Mouse (Mus musculus) MEL (cell line): ENCODE results near the gene Pigl. TPM values are rescaled to one million over a fixed set of nuclear protein-coding genes. Genes with fewer than 3 reads are reported as not detected.

ENCODE experiments used
- DNase-seq: peaks from one replicate; pipeline ENCODE4 v3.0.0; 2011; ENCODE audit warnings: low read depth, low spot score
- H3K27ac ChIP-seq: 2 replicates; pipeline ENCODE4 v1.5.1; 2012; ENCODE audit warnings: low read depth, mild to moderate bottlenecking, control low read depth, low read length, moderate library complexity; ENCODE audit not compliant: control insufficient read depth
- H3K27me3 ChIP-seq, 2 experiments: fragments of 150-350 bp in 1 of 2; sonication (generic) in 1 of 2; 2 replicates each; pipeline ENCODE4 v1.6.1; 2012; ENCODE audit warnings: low read length in 2 of 2, mild to moderate bottlenecking in 2 of 2, improper control_type of control experiment in 1 of 2, moderate library complexity in 1 of 2; ENCODE audit not compliant: insufficient read depth in 2 of 2, control insufficient read depth in 1 of 2
- H3K36me3 ChIP-seq, 2 experiments: 2 replicates each; pipeline ENCODE4 v1.6.1; 2012 to 2014; ENCODE audit warnings: low read length in 2 of 2, improper control_type of control experiment in 1 of 2, inconsistent platforms in 1 of 2, mild to moderate bottlenecking in 1 of 2; ENCODE audit not compliant: insufficient read depth in 2 of 2, control insufficient read depth in 1 of 2
- H3K4me1 ChIP-seq, 2 experiments: fragments of 150-350 bp in 1 of 2; sonication (generic) in 1 of 2; 2 replicates each; pipeline ENCODE4 v1.6.1; 2012; ENCODE audit warnings: low read length in 2 of 2, improper control_type of control experiment in 1 of 2, mild to moderate bottlenecking in 1 of 2; ENCODE audit not compliant: insufficient read depth in 2 of 2, control insufficient read depth in 1 of 2
- H3K4me3 ChIP-seq, 2 experiments: fragments of 150-350 bp in 1 of 2; sonication (generic) in 1 of 2; 2 replicates each; pipeline ENCODE4 v1.5.1; 2012; ENCODE audit warnings: low read depth in 2 of 2, low read length in 2 of 2, mild to moderate bottlenecking in 2 of 2, moderate library complexity in 2 of 2, control low read depth in 1 of 2, improper control_type of control experiment in 1 of 2; ENCODE audit not compliant: control insufficient read depth in 1 of 2, insufficient read depth in 1 of 2
- H3K79me2 ChIP-seq: 2 replicates; pipeline ENCODE4 v1.6.1; 2012; ENCODE audit warnings: mild to moderate bottlenecking, low read length, moderate library complexity; ENCODE audit not compliant: control insufficient read depth, poor library complexity, insufficient read depth
- H3K9ac ChIP-seq: 2 replicates; pipeline ENCODE4 v1.6.1; 2012; ENCODE audit warnings: low read depth, mild to moderate bottlenecking, control low read depth, low read length, moderate library complexity; ENCODE audit not compliant: control insufficient read depth, poor library complexity, severe bottlenecking
- H3K9me3 ChIP-seq: fragments of 150-350 bp; sonication (generic); replicated peaks from 2 replicates; pipeline ENCODE4 v1.6.1; 2012; ENCODE audit warnings: mild to moderate bottlenecking, low read length, improper control_type of control experiment, moderate library complexity; ENCODE audit not compliant: insufficient read depth
- BHLHE40 ChIP-seq: IDR thresholded peaks from 2 replicates; pipeline ENCODE4 v1.6.1; 2012; ENCODE audit warnings: low read depth, mild to moderate bottlenecking, inconsistent platforms, low read length, improper control_type of control experiment, borderline replicate concordance
- CHD1 ChIP-seq: IDR thresholded peaks from 2 replicates; pipeline ENCODE4 v1.6.1; 2012; ENCODE audit warnings: low read depth, mild to moderate bottlenecking, inconsistent platforms, low read length, improper control_type of control experiment
- CHD2 ChIP-seq: IDR thresholded peaks from 2 replicates; pipeline ENCODE4 v1.6.1; 2011; ENCODE audit warnings: low read length, improper control_type of control experiment
- ELF1 ChIP-seq: IDR thresholded peaks from 2 replicates; pipeline ENCODE4 v1.6.1; 2014; ENCODE audit warnings: low read depth, mild to moderate bottlenecking, inconsistent platforms, low read length, improper control_type of control experiment, moderate library complexity
- EP300 ChIP-seq, 2 experiments: IDR thresholded peaks; 2 replicates each; pipeline ENCODE4 v1.6.1; 2011; ENCODE audit warnings: improper control_type of control experiment in 2 of 2, low read length in 2 of 2, low read depth in 1 of 2, mild to moderate bottlenecking in 1 of 2
- ETS1 ChIP-seq: IDR thresholded peaks from 2 replicates; pipeline ENCODE4 v1.6.1; 2012; ENCODE audit warnings: low read depth, mild to moderate bottlenecking, inconsistent platforms, low read length, improper control_type of control experiment, moderate library complexity
- GABPA ChIP-seq: IDR thresholded peaks from 2 replicates; pipeline ENCODE4 v1.6.1; 2012; ENCODE audit warnings: low read depth, mild to moderate bottlenecking, inconsistent platforms, low read length, improper control_type of control experiment, moderate library complexity
- HCFC1 ChIP-seq: IDR thresholded peaks from 2 replicates; pipeline ENCODE4 v1.6.1; 2012; ENCODE audit warnings: low read depth, mild to moderate bottlenecking, inconsistent platforms, low read length, improper control_type of control experiment, moderate library complexity
- KAT2A ChIP-seq: conservative IDR thresholded peaks from 2 replicates; pipeline ENCODE4 v1.6.1; 2012; ENCODE audit warnings: low read depth, low read length, improper control_type of control experiment, inconsistent platforms
- MAX ChIP-seq: IDR thresholded peaks from 2 replicates; pipeline ENCODE4 v1.6.1; 2011; ENCODE audit warnings: low read length, improper control_type of control experiment
- MAZ ChIP-seq: IDR thresholded peaks from 2 replicates; pipeline ENCODE4 v1.6.1; 2012; ENCODE audit warnings: low read depth, mild to moderate bottlenecking, inconsistent platforms, low read length, improper control_type of control experiment
- MEF2A ChIP-seq: IDR thresholded peaks from 2 replicates; pipeline ENCODE4 v1.6.1; 2014; ENCODE audit warnings: low read depth, mild to moderate bottlenecking, inconsistent platforms, low read length, improper control_type of control experiment; ENCODE audit not compliant: poor library complexity, insufficient replicate concordance, severe bottlenecking; ENCODE audit errors: extremely low read depth
- MXI1 ChIP-seq: IDR thresholded peaks from 2 replicates; pipeline ENCODE4 v1.6.1; 2011; ENCODE audit warnings: mild to moderate bottlenecking, low read depth, low read length, improper control_type of control experiment
- MYB ChIP-seq: IDR thresholded peaks from 2 replicates; pipeline ENCODE4 v1.6.1; 2011; ENCODE audit warnings: mild to moderate bottlenecking, low read depth, low read length, improper control_type of control experiment
- MYC ChIP-seq: IDR thresholded peaks from 2 replicates; pipeline ENCODE4 v1.6.1; 2011; ENCODE audit warnings: low read depth, mild to moderate bottlenecking, low read length, improper control_type of control experiment, moderate library complexity
- NELFE ChIP-seq: IDR thresholded peaks from 2 replicates; pipeline ENCODE4 v1.6.1; 2011; ENCODE audit warnings: low read depth, low read length, improper control_type of control experiment
- NRF1 ChIP-seq: IDR thresholded peaks from 2 replicates; pipeline ENCODE4 v1.6.1; 2014; ENCODE audit warnings: low read depth, mild to moderate bottlenecking, inconsistent platforms, low read length, improper control_type of control experiment, moderate library complexity; ENCODE audit not compliant: poor library complexity, insufficient read depth, severe bottlenecking
- POLR2A ChIP-seq, 2 experiments: IDR thresholded peaks; 2 replicates each; pipeline ENCODE4 v1.6.1; 2011 to 2012; ENCODE audit warnings: low read length in 2 of 2, mild to moderate bottlenecking in 2 of 2, control low read depth in 1 of 2, improper control_type of control experiment in 1 of 2, low read depth in 1 of 2, moderate library complexity in 1 of 2; ENCODE audit not compliant: control insufficient read depth in 1 of 2, insufficient read depth in 1 of 2, poor library complexity in 1 of 2
- POLR2AphosphoS2 ChIP-seq: IDR thresholded peaks from 2 replicates; pipeline ENCODE4 v1.6.1; 2011; ENCODE audit warnings: low read length, improper control_type of control experiment
- RCOR1 ChIP-seq: IDR thresholded peaks from 2 replicates; pipeline ENCODE4 v1.6.1; 2012; ENCODE audit warnings: low read depth, mild to moderate bottlenecking, inconsistent platforms, low read length, improper control_type of control experiment
- SIN3A ChIP-seq: IDR thresholded peaks from 2 replicates; pipeline ENCODE4 v1.6.1; 2012; ENCODE audit warnings: low read length, improper control_type of control experiment, inconsistent platforms
- SMC3 ChIP-seq: IDR thresholded peaks from 2 replicates; pipeline ENCODE4 v1.6.1; 2011; ENCODE audit warnings: low read depth, low read length, improper control_type of control experiment
- TAL1 ChIP-seq: IDR thresholded peaks from 2 replicates; pipeline ENCODE4 v1.6.1; 2012; ENCODE audit warnings: mild to moderate bottlenecking, inconsistent platforms, low read length, moderate library complexity, mixed read lengths
- TBP ChIP-seq: IDR thresholded peaks from 2 replicates; pipeline ENCODE4 v1.8.0; 2011; ENCODE audit warnings: low read depth, low read length, improper control_type of control experiment
- TCF12 ChIP-seq: IDR thresholded peaks from 2 replicates; pipeline ENCODE4 v1.6.1; 2014; ENCODE audit warnings: low read depth, mild to moderate bottlenecking, inconsistent platforms, low read length, improper control_type of control experiment, moderate library complexity
- USF2 ChIP-seq, 2 experiments: IDR thresholded peaks; 2 replicates each; pipeline ENCODE4 v1.6.1; 2011 to 2012; ENCODE audit warnings: improper control_type of control experiment in 2 of 2, low read length in 2 of 2, borderline replicate concordance in 1 of 2, inconsistent platforms in 1 of 2, low read depth in 1 of 2, mild to moderate bottlenecking in 1 of 2; ENCODE audit not compliant: insufficient read depth in 1 of 2
- ZNF384 ChIP-seq: IDR thresholded peaks from 2 replicates; pipeline ENCODE4 v1.6.1; 2012; ENCODE audit warnings: low read depth, mild to moderate bottlenecking, inconsistent platforms, low read length, improper control_type of control experiment
- polyA plus RNA-seq, 2 experiments: library from polyadenylated mRNA; stranded (reverse) in 1 of 2; unstranded in 1 of 2; fragments of >175 nt in 1 of 2; fragments of >200 nt in 1 of 2; gene quantifications; 2 replicates each; pipeline versions ENCODE4 v1.2.1 to v1.2.4; 2012; ENCODE audit warnings: low replicate concordance in 2 of 2, low read depth in 1 of 2; ENCODE audit not compliant: insufficient read length in 2 of 2, insufficient read depth in 1 of 2, missing spikeins in 1 of 2
- total RNA-seq: library from RNA; depleted of rRNA; stranded (reverse); fragments of 300-350 nt; gene quantifications from 2 replicates; pipeline ENCODE4 v1.2.3, GENCODE M21; 2012

Pigl gene
- total and polyA plus RNA-seq, 3 experiments: 2.0 to 4.1 TPM; not detected in 1

- peak; percentile 77 for DNase-seq
- Histone ChIP-seq H3K79me2 (peaks cover 28% of the 10 kb centered on the region), H3K9ac (peak overlapping the region; percentile 100), H3K36me3 (peaks cover 8 to 16% of the 10 kb centered on the region in 2 experiments), H3K27ac (peak overlapping the region; percentile 76), H3K4me1 (peaks cover 4 to 6% of the 10 kb centered on the region in 2 experiments), H3K27me3 (no peaks in the 10 kb centered on the region), H3K4me3 (peak overlapping the region; percentile 58 to 91), H3K9me3 (no peaks in the 10 kb centered on the region)
- no peak for TF ChIP-seq MEF2A
- TF ChIP-seq USF2 (IDR thresholded peaks at IDR 0.05; ENCODE audit: borderline replicate concordance in 1 of 2, insufficient read depth in 1 of 2, low read depth in 1 of 2, low read length in 2 of 2): no peak
- TF ChIP-seq TBP: peak; percentile 66; the same call in 1 of the 2 replicates
- peak; percentile 71; the same call in 1 of the 2 replicates for TF ChIP-seq BHLHE40
- peak; percentile 65; the same call in 1 of the 2 replicates for TF ChIP-seq MYB
- no peak for TF ChIP-seq GABPA
- TF ChIP-seq MAZ: peak; percentile 59; the same call in 1 of the 2 replicates
- peak; percentile 58 for TF ChIP-seq SIN3A
- peak in 1 of 2 experiments; percentile 55; a peak in 2 of 4 replicates for TF ChIP-seq EP300 (IDR thresholded peaks at IDR 0.05; ENCODE audit: low read depth in 1 of 2, low read length in 2 of 2)
- no peak for TF ChIP-seq KAT2A
- TF ChIP-seq MYC: peak; percentile 85
- peak; percentile 98 for TF ChIP-seq CHD1
- peak; percentile 89 for TF ChIP-seq MAX
- TF ChIP-seq MXI1: peak; percentile 86
- TF ChIP-seq NELFE: peak; percentile 19; the same call in 1 of the 2 replicates
These were observed 80.2 kb downstream of the Pigl start for GRCm38 (mm10) chr11:62538321-62539088.

GRCm38 (mm10) chr11:62539089-62539890, 81.0 kb downstream of the Pigl start, which contains the start of gene Cenpv:
Cenpv (minus strand) TSS chr11:62539261.
- peak within 1 kb of the TSS; percentile 76 for H3K27ac ChIP-seq
- peaks cover 28% of the 10 kb centered on the region for H3K79me2 ChIP-seq
- peak; percentile 89 for DNase-seq
- H3K27me3 ChIP-seq: no peaks in the 10 kb centered on the region
- peak within 1 kb of the TSS; percentile 58 to 91 for H3K4me3 ChIP-seq
- no peaks in the 10 kb centered on the region for H3K9me3 ChIP-seq
- H3K9ac ChIP-seq: peak within 1 kb of the TSS; percentile 100
- H3K4me1 ChIP-seq: peaks cover 6 to 8% of the 10 kb centered on the region in 2 experiments
- H3K36me3 ChIP-seq: peaks cover 8 to 18% of the 10 kb centered on the region in 2 experiments
- TF ChIP-seq ELF1: 0 out of 2 replicates have a peak, but pooled peaks have one; percentile 20
- TF ChIP-seq ZNF384: no peak
- no peak for TF ChIP-seq GABPA
- peak; percentile 39; the same call in 1 of the 2 replicates for TF ChIP-seq NRF1
- TF ChIP-seq RCOR1: no peak
- TF ChIP-seq CHD2: no peak
- peak; percentile 83 for TF ChIP-seq MYC
- TF ChIP-seq MAZ: no peak; the same call in 1 of the 2 replicates
- TF ChIP-seq TCF12: peak; percentile 64
- TF ChIP-seq ETS1: no peak
- TF ChIP-seq MAX: peak; percentile 34; the same call in 1 of the 2 replicates
- TF ChIP-seq POLR2AphosphoS2: peak; percentile 74; the same call in 1 of the 2 replicates
- TF ChIP-seq POLR2A (IDR thresholded peaks at IDR 0.05; ENCODE audit: control insufficient read depth in 1 of 2, insufficient read depth in 1 of 2, low read depth in 1 of 2, low read length in 2 of 2, poor library complexity in 1 of 2): peak; percentile 80 to 93; a peak in 3 of 4 replicates
- no peak for TF ChIP-seq TAL1
- TF ChIP-seq HCFC1: peak; percentile 64
- peak; percentile 81 for TF ChIP-seq SIN3A
- peak; percentile 19; the same call in 1 of the 2 replicates for TF ChIP-seq KAT2A
- 0 out of 2 replicates have a peak, but pooled peaks have one; percentile 2 for TF ChIP-seq SMC3
- TF ChIP-seq MXI1: peak; percentile 80
